Mouse (Mus musculus): ENCODE measurements around the gene Slc39a9. TPM values are rescaled to one million over a fixed set of nuclear protein-coding genes. Genes with fewer than 3 reads are reported as not detected.
A peak's percentile ranks its signal among the peaks of the same experiment; 100 is the strongest.

The Slc39a9 gene
- polyA plus RNA-seq, 1 experiment, result 6.9 TPM

- Histone ChIP-seq H3K4me3 (replicated peaks; ENCODE audit: control insufficient read depth, low read depth, low read length) (no peak overlapping the region), H3K27ac (ENCODE audit: control insufficient read depth, insufficient read depth, low read depth, low read length, poor library complexity) (no peak overlapping the region), H3K4me1 (ENCODE audit: control insufficient read depth, insufficient read depth, low read length) (no peaks in the 10 kb centered on the region)
- WGBS, result 36% methylated on average over 6 of the region's 6 CpGs
- TF ChIP-seq POLR2A (IDR thresholded peaks at IDR 0.05; ENCODE audit: borderline replicate concordance, control insufficient read depth, low read depth, low read length), result no peak
- no peak for TF ChIP-seq CTCF (IDR thresholded peaks at IDR 0.05; ENCODE audit: control insufficient read depth, insufficient read depth, low read length)
These were observed 63.4 kb downstream of the Slc39a9 start for GRCm38 (mm10) chr12:80706915-80707604.

- TF ChIP-seq CTCF (IDR thresholded peaks at IDR 0.05; ENCODE audit: control insufficient read depth, insufficient read depth, low read length) (no peak), POLR2A (IDR thresholded peaks at IDR 0.05; ENCODE audit: borderline replicate concordance, control insufficient read depth, low read depth, low read length) (no peak)
- WGBS, result 80% methylated on average over 6 of the region's 6 CpGs
- no peaks in the 10 kb centered on the region for H3K4me1 ChIP-seq (ENCODE audit: control insufficient read depth, insufficient read depth, low read length)
- no peak overlapping the region for H3K27ac ChIP-seq (ENCODE audit: control insufficient read depth, insufficient read depth, low read depth, low read length, poor library complexity)
- no peak overlapping the region for H3K4me3 ChIP-seq (replicated peaks; ENCODE audit: control insufficient read depth, low read depth, low read length)
These were observed 72.2 kb downstream of the Slc39a9 start for GRCm38 (mm10) chr12:80715915-80716314.

- no peak overlapping the region for H3K27ac ChIP-seq (ENCODE audit: control insufficient read depth, insufficient read depth, low read depth, low read length, poor library complexity)
- H3K4me3 ChIP-seq (replicated peaks; ENCODE audit: control insufficient read depth, low read depth, low read length), result no peak overlapping the region
- 0% methylated on average over 2 of the region's 2 CpGs for WGBS
- no peaks in the 10 kb centered on the region for H3K4me1 ChIP-seq (ENCODE audit: control insufficient read depth, insufficient read depth, low read length)
- TF ChIP-seq CTCF (IDR thresholded peaks at IDR 0.05; ENCODE audit: control insufficient read depth, insufficient read depth, low read length) (no peak), POLR2A (IDR thresholded peaks at IDR 0.05; ENCODE audit: borderline replicate concordance, control insufficient read depth, low read depth, low read length) (no peak)
These were observed 75.5 kb downstream of the Slc39a9 start for GRCm38 (mm10) chr12:80719141-80719540.

GRCm38 (mm10) chr12:80720507-80720906, 76.8 kb downstream of the Slc39a9 start:
- H3K4me1 ChIP-seq (ENCODE audit: control insufficient read depth, insufficient read depth, low read length), result no peaks in the 10 kb centered on the region
- 82% methylated on average over 12 of the region's 12 CpGs for WGBS

GRCm38 (mm10) chr12:80721458-80721857, 77.8 kb downstream of the Slc39a9 start:
- TF ChIP-seq POLR2A (IDR thresholded peaks at IDR 0.05; ENCODE audit: borderline replicate concordance, control insufficient read depth, low read depth, low read length) (no peak), CTCF (IDR thresholded peaks at IDR 0.05; ENCODE audit: control insufficient read depth, insufficient read depth, low read length) (no peak)
- H3K4me1 ChIP-seq (ENCODE audit: control insufficient read depth, insufficient read depth, low read length), result no peaks in the 10 kb centered on the region
- H3K4me3 ChIP-seq (replicated peaks; ENCODE audit: control insufficient read depth, low read depth, low read length), result no peak overlapping the region
- WGBS, result 89% methylated on average over 15 of the region's 15 CpGs
- H3K27ac ChIP-seq (ENCODE audit: control insufficient read depth, insufficient read depth, low read depth, low read length, poor library complexity), result no peak overlapping the region

More at GRCm38 (mm10) chr12:80720507-80720906, 76.8 kb downstream of the Slc39a9 start:
- H3K27ac ChIP-seq (ENCODE audit: control insufficient read depth, insufficient read depth, low read depth, low read length, poor library complexity), result no peak overlapping the region
- no peak overlapping the region for H3K4me3 ChIP-seq (replicated peaks; ENCODE audit: control insufficient read depth, low read depth, low read length)
- TF ChIP-seq CTCF (IDR thresholded peaks at IDR 0.05; ENCODE audit: control insufficient read depth, insufficient read depth, low read length), result no peak
- no peak for TF ChIP-seq POLR2A (IDR thresholded peaks at IDR 0.05; ENCODE audit: borderline replicate concordance, control insufficient read depth, low read depth, low read length)

GRCm38 (mm10) chr12:80724853-80725559, 81.3 kb downstream of the Slc39a9 start:
- H3K4me1 ChIP-seq (ENCODE audit: control insufficient read depth, insufficient read depth, low read length), result no peaks in the 10 kb centered on the region
- TF ChIP-seq CTCF (IDR thresholded peaks at IDR 0.05; ENCODE audit: control insufficient read depth, insufficient read depth, low read length) (peak; percentile 86), POLR2A (IDR thresholded peaks at IDR 0.05; ENCODE audit: borderline replicate concordance, control insufficient read depth, low read depth, low read length) (no peak)
- H3K27ac ChIP-seq (ENCODE audit: control insufficient read depth, insufficient read depth, low read depth, low read length, poor library complexity), result no peak overlapping the region
- 30% methylated on average over 10 of the region's 10 CpGs for WGBS
- no peak overlapping the region for H3K4me3 ChIP-seq (replicated peaks; ENCODE audit: control insufficient read depth, low read depth, low read length)

GRCm38 (mm10) chr12:80728207-80728606, 84.5 kb downstream of the Slc39a9 start:
- no peaks in the 10 kb centered on the region for H3K4me1 ChIP-seq (ENCODE audit: control insufficient read depth, insufficient read depth, low read length)
- TF ChIP-seq POLR2A (IDR thresholded peaks at IDR 0.05; ENCODE audit: borderline replicate concordance, control insufficient read depth, low read depth, low read length) (no peak), CTCF (IDR thresholded peaks at IDR 0.05; ENCODE audit: control insufficient read depth, insufficient read depth, low read length) (no peak)
- H3K4me3 ChIP-seq (replicated peaks; ENCODE audit: control insufficient read depth, low read depth, low read length), result no peak overlapping the region
- 0% methylated on average over 1 of the region's 1 CpGs for WGBS
- H3K27ac ChIP-seq (ENCODE audit: control insufficient read depth, insufficient read depth, low read depth, low read length, poor library complexity), result no peak overlapping the region

- Histone ChIP-seq H3K4me3 (replicated peaks; ENCODE audit: control insufficient read depth, low read depth, low read length) (no peak overlapping the region), H3K4me1 (ENCODE audit: control insufficient read depth, insufficient read depth, low read length) (no peaks in the 10 kb centered on the region), H3K27ac (ENCODE audit: control insufficient read depth, insufficient read depth, low read depth, low read length, poor library complexity) (no peak overlapping the region)
- 51% methylated on average over 2 of the region's 2 CpGs for WGBS
- no peak for TF ChIP-seq POLR2A (IDR thresholded peaks at IDR 0.05; ENCODE audit: borderline replicate concordance, control insufficient read depth, low read depth, low read length)
- TF ChIP-seq CTCF (IDR thresholded peaks at IDR 0.05; ENCODE audit: control insufficient read depth, insufficient read depth, low read length), result no peak
These were observed 85.1 kb downstream of the Slc39a9 start for GRCm38 (mm10) chr12:80728814-80729213.

All from bone marrow, adult 2 months (tissue).